Mouse (Mus musculus) liver, embryonic 16.5 days (tissue): Measurements from ENCODE around the gene Rab11fip4. TPM values are rescaled to one million over a fixed set of nuclear protein-coding genes. Genes with fewer than 3 reads are reported as not detected.

Experiments used
- ATAC-seq: fragments of 200-750 bp; cut with Nextera tagmentation; 2 replicates; pipeline ENCODE4 v1.8.0; 2017; ENCODE audit warnings: low read depth, mild to moderate bottlenecking, moderate number of reproducible peaks, moderate library complexity
- H3K27ac ChIP-seq: fragments of 300-500 bp; sonication (generic); 2 replicates; pipeline ENCODE4 v1.5.1; 2014; ENCODE audit warnings: mild to moderate bottlenecking, low read length
- H3K27me3 ChIP-seq: fragments of 300-500 bp; sonication (generic); 2 replicates; pipeline ENCODE4 v1.6.1; 2014; ENCODE audit warnings: low read depth, low read length, mixed read lengths; ENCODE audit not compliant: control insufficient read depth, insufficient read depth
- H3K36me3 ChIP-seq: fragments of 300-500 bp; sonication (generic); 2 replicates; pipeline ENCODE4 v1.6.1; 2014; ENCODE audit warnings: mild to moderate bottlenecking; ENCODE audit not compliant: control insufficient read depth, insufficient read depth
- H3K4me1 ChIP-seq: fragments of 300-500 bp; sonication (generic); 2 replicates; pipeline ENCODE4 v1.6.1; 2014; ENCODE audit warnings: low read depth, low read length, mixed read lengths; ENCODE audit not compliant: control insufficient read depth
- H3K4me2 ChIP-seq: fragments of 300-500 bp; sonication (generic); 2 replicates; pipeline ENCODE4 v1.6.1; 2014; ENCODE audit warnings: low read depth, low read length, mixed read lengths
- H3K4me3 ChIP-seq: fragments of 300-500 bp; sonication (generic); 2 replicates; pipeline ENCODE4 v1.5.1; 2014; ENCODE audit warnings: low read depth, mild to moderate bottlenecking, low read length
- H3K9ac ChIP-seq: fragments of 300-500 bp; sonication (generic); 2 replicates; pipeline ENCODE4 v1.6.1; 2014; ENCODE audit warnings: low read depth, low read length
- H3K9me3 ChIP-seq: fragments of 300-500 bp; sonication (generic); replicated peaks from 2 replicates; pipeline ENCODE4 v1.6.1; 2016; ENCODE audit warnings: low read length; ENCODE audit not compliant: control insufficient read depth
- WGBS: fragments of 180-500 bp; shearing (Covaris S2); extraction: QIAGEN DNeasy Blood & Tissue Kit; methylation state at CpG from one replicate; pipeline ENCODE4 v1.1.7; 2014; ENCODE audit not compliant: insufficient replicate concordance; 5-methylcytosine and 5-hydroxymethylcytosine counted together
- polyA plus RNA-seq: library from polyadenylated mRNA; unstranded; fragments of >200 nt; fragmentation: Nextera tagmentation; extraction: Ambion mirVana; gene quantifications from 2 replicates; pipeline ENCODE4 v1.2.1, GENCODE M21; 2015

Gene Rab11fip4
- polyA plus RNA-seq, 1 experiment from 2014 or later: 1.3 TPM

- no peak overlapping the region for H3K4me3 ChIP-seq
- no peak overlapping the region for H3K9ac ChIP-seq
- H3K27me3 ChIP-seq: peaks cover 47% of the 10 kb centered on the region
- ATAC-seq: no peak
- H3K4me1 ChIP-seq: peaks cover 10% of the 10 kb centered on the region
- WGBS: 56% methylated on average over 13 of the region's 13 CpGs
- H3K27ac ChIP-seq: no peak overlapping the region
- no peaks in the 10 kb centered on the region for H3K9me3 ChIP-seq
- no peak overlapping the region for H3K4me2 ChIP-seq
- H3K36me3 ChIP-seq: no peaks in the 10 kb centered on the region
These were observed 123.2 kb downstream of the Rab11fip4 start for GRCm38 (mm10) chr11:79714082-79714742.

DNA sequence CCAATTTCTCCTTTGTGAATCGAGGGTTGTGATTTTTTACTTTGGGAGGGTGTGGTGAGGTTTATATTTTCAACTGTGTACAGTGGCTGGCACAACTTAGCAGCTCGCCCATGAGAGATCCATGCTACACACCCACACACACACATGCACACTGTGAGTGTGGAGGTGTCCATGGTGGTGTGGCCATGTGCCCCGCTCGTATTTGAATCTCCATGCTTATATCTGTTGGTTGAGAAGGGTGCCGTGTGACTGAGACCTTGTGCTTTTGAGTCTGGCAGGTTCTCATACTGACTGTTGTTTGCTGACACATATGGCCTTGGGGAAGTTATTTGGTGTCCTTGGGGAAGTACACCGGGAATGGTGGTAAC, 123.7 kb downstream of the Rab11fip4 start:
- Histone ChIP-seq H3K4me1 (peaks cover 10% of the 10 kb centered on the region), H3K27me3 (peaks cover 44% of the 10 kb centered on the region), H3K9ac (no peak overlapping the region), H3K4me3 (no peak overlapping the region), H3K4me2 (no peak overlapping the region), H3K27ac (no peak overlapping the region), H3K9me3 (no peaks in the 10 kb centered on the region), H3K36me3 (no peaks in the 10 kb centered on the region)
- no peak for ATAC-seq
- 60% methylated on average over 6 of the region's 6 CpGs for WGBS

DNA sequence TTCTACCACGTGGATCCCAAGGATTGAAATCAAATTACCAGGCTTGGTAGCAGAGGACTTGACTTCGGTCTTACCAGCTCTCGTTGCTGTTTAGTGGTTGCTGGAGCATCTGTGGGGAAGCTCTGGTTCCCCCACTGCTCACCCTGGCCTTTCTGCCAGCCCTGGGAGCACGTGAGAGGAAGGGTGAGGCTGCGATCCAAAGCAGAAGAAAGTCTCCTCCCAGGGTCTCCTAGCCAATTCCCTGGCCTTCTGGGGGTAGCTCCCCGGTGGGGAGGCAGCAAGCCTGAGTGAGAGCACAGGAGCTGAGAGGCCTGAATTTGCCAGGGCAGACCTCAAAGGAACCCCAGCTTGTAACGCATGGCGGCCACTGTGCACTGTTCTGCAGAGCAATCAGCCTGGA, 124.3 kb downstream of the Rab11fip4 start:
- Histone ChIP-seq H3K9me3 (no peaks in the 10 kb centered on the region), H3K36me3 (no peaks in the 10 kb centered on the region), H3K4me3 (no peak overlapping the region), H3K27me3 (peaks cover 38% of the 10 kb centered on the region), H3K9ac (no peak overlapping the region), H3K4me2 (no peak overlapping the region), H3K4me1 (peaks cover 10% of the 10 kb centered on the region), H3K27ac (no peak overlapping the region)
- 67% methylated on average over 8 of the region's 8 CpGs for WGBS
- ATAC-seq: no peak

- no peak overlapping the region for H3K4me3 ChIP-seq
- no peak overlapping the region for H3K9ac ChIP-seq
- H3K27me3 ChIP-seq: peaks cover 32% of the 10 kb centered on the region
- H3K27ac ChIP-seq: no peak overlapping the region
- H3K9me3 ChIP-seq: no peaks in the 10 kb centered on the region
- no peak for ATAC-seq
- no peaks in the 10 kb centered on the region for H3K36me3 ChIP-seq
- no peak overlapping the region for H3K4me2 ChIP-seq
- H3K4me1 ChIP-seq: peaks cover 10% of the 10 kb centered on the region
- 73% methylated on average over 6 of the region's 6 CpGs for WGBS
These were observed 124.9 kb downstream of the Rab11fip4 start for GRCm38 (mm10) chr11:79715733-79716452.

DNA sequence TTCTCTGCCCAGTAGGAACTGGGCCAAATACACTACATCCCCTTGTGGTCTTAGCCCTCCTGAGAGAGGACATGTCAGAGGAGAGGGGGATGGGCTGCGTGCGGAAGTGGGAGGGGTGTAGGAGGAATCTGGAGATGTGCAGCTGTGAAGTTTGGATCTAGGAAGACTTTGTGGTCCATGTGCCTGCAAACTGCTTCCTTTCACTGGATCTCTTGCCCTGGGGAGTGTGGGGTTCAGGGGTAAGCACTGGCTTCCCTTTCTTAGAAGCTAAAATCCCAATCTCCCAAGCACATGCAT, 125.4 kb downstream of the Rab11fip4 start:
- WGBS: 41% methylated on average over 2 of the region's 2 CpGs
- peaks cover 10% of the 10 kb centered on the region for H3K4me1 ChIP-seq
- no peak for ATAC-seq
- H3K9me3 ChIP-seq: no peaks in the 10 kb centered on the region
- no peak overlapping the region for H3K4me2 ChIP-seq
- no peak overlapping the region for H3K9ac ChIP-seq
- peaks cover 27% of the 10 kb centered on the region for H3K27me3 ChIP-seq
- H3K27ac ChIP-seq: no peak overlapping the region
- no peaks in the 10 kb centered on the region for H3K36me3 ChIP-seq
- no peak overlapping the region for H3K4me3 ChIP-seq

- WGBS: 39% methylated on average over 3 of the region's 3 CpGs
- Histone ChIP-seq H3K4me3 (no peak overlapping the region), H3K9ac (no peak overlapping the region), H3K36me3 (no peaks in the 10 kb centered on the region), H3K4me1 (peaks cover 2% of the 10 kb centered on the region), H3K4me2 (no peak overlapping the region), H3K27ac (no peak overlapping the region), H3K27me3 (peaks cover 18% of the 10 kb centered on the region), H3K9me3 (no peaks in the 10 kb centered on the region)
- no peak for ATAC-seq
These were observed 126.3 kb downstream of the Rab11fip4 start for GRCm38 (mm10) chr11:79717271-79717670.

DNA sequence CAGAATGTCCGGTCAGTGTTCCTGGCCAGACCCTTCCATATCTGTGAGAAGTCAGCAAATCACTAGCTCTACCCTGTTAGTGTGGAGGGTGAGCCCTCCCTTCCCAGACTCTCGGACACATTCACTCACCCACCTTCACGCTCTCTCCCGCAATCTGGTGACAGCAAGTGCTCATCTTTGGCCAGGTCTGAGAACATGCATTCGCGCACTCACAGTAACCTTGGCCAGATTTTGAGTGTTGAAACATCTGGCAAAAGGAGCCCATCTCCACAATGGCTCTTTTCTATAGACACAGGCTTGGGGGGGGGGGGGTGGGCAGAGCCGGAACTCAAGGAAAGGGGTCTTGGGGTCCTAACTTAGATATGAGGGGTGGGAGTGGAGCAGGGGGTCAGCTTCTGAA, 126.8 kb downstream of the Rab11fip4 start:
- H3K36me3 ChIP-seq: no peaks in the 10 kb centered on the region
- H3K9ac ChIP-seq: no peak overlapping the region
- H3K4me2 ChIP-seq: no peak overlapping the region
- H3K4me3 ChIP-seq: no peak overlapping the region
- no peak for ATAC-seq
- H3K27me3 ChIP-seq: peaks cover 13% of the 10 kb centered on the region
- H3K9me3 ChIP-seq: no peaks in the 10 kb centered on the region
- no peak overlapping the region for H3K27ac ChIP-seq
- WGBS: 70% methylated on average over 7 of the region's 7 CpGs
- H3K4me1 ChIP-seq: peaks cover 2% of the 10 kb centered on the region

GRCm38 (mm10) chr11:79718202-79718601, 127.2 kb downstream of the Rab11fip4 start:
- no peak for ATAC-seq
- Histone ChIP-seq H3K4me3 (no peak overlapping the region), H3K4me1 (peaks cover 2% of the 10 kb centered on the region), H3K4me2 (no peak overlapping the region), H3K9ac (no peak overlapping the region), H3K36me3 (no peaks in the 10 kb centered on the region), H3K27me3 (peaks cover 9% of the 10 kb centered on the region), H3K27ac (no peak overlapping the region), H3K9me3 (no peaks in the 10 kb centered on the region)
- 64% methylated on average over 6 of the region's 6 CpGs for WGBS

DNA sequence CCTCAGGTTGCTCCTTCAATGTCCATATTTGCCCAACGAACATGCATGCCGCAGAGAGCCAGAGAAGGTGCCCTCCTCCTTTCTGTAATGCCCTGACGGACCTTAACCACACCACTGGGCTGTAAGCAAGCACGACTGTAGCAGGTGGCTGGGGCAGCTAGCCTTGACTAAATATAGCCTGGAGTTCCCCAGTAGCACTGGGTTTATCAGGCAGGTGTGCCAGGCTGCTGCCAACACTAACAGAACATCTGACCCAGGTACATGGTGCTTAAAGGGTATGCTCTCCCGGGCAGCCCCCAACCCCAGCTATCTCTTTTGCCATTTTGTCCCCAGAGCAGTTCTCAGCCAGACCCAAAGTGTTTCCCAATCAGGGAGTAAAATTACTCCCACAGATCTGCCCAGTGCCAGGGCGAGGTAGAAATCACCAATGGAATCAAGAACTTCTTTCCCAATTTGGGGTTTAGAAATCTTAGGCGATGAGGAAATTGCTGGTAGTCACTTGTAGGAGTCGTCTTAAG, 127.9 kb downstream of the Rab11fip4 start:
- 57% methylated on average over 8 of the region's 8 CpGs for WGBS
- no peak for ATAC-seq
- Histone ChIP-seq H3K27me3 (peaks cover 3% of the 10 kb centered on the region; the same call in 1 of the 2 replicates), H3K4me1 (peaks cover 2% of the 10 kb centered on the region; the same call in 1 of the 2 replicates), H3K27ac (no peak overlapping the region), H3K9ac (no peak overlapping the region), H3K4me2 (no peak overlapping the region), H3K9me3 (no peaks in the 10 kb centered on the region), H3K36me3 (no peaks in the 10 kb centered on the region), H3K4me3 (no peak overlapping the region)
